Mouse (Mus musculus): Measurements from ENCODE around the gene 2310039H08Rik. TPM values are rescaled to one million over a fixed set of nuclear protein-coding genes. Genes with fewer than 3 reads are reported as not detected.

2310039H08Rik gene
- polyA plus RNA-seq, 1 experiment = 40.9 TPM

GRCm38 (mm10) chr17:46728021-46728420, 44.4 kb upstream of the 2310039H08Rik start:
- Histone ChIP-seq H3K36me3 (ENCODE audit: control insufficient read depth, insufficient read depth) (no peaks in the 10 kb centered on the region), H3K4me3 (ENCODE audit: insufficient read depth, poor library complexity, severe bottlenecking) (no peak overlapping the region), H3K79me3 (ENCODE audit: low read depth) (no peaks in the 10 kb centered on the region), H3ac (ENCODE audit: control insufficient read depth, insufficient read length, low read depth) (no peak overlapping the region), H3K79me2 (ENCODE audit: control insufficient read depth, insufficient read depth) (no peaks in the 10 kb centered on the region), H3K27me3 (ENCODE audit: control insufficient read depth, insufficient read depth, insufficient read length) (no peaks in the 10 kb centered on the region)
- TF ChIP-seq MYOG (IDR thresholded peaks at IDR 0.05; ENCODE audit: control insufficient read depth, extremely low read depth, insufficient read length) (no peak), CTCF (IDR thresholded peaks at IDR 0.05; ENCODE audit: control insufficient read depth, insufficient read depth, insufficient read length) (no peak), CEBPB (IDR thresholded peaks at IDR 0.05; ENCODE audit: low read depth) (no peak), MAX (IDR thresholded peaks at IDR 0.05) (no peak), FOSL1 (IDR thresholded peaks at IDR 0.05; ENCODE audit: insufficient read depth, low read length, poor library complexity, severe bottlenecking) (no peak), MYOD1 (IDR thresholded peaks at IDR 0.05; ENCODE audit: control insufficient read depth, insufficient read length, low read depth) (no peak), USF1 (IDR thresholded peaks at IDR 0.05; ENCODE audit: low read depth) (no peak)

DNA sequence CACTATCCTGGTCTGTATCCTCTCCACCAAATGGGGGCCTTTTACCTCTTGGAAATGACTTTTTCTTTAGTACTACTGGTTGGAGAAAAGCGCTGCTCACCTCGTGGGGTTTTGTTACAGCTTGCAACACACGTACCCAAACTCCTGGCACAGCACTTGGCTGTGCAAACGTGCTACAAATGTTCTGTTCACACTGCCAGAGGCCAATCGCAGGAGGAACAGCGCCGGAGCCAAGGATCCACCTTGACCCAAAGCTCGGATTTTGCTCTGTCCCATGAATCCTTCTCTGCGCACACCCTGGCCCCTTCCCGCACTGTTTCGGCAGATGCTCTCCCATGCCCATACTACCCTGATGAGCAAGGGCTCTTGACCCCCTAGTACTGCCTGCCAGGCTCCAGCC, 43.9 kb upstream of the 2310039H08Rik start:
- TF ChIP-seq MYOD1 (IDR thresholded peaks at IDR 0.05; ENCODE audit: control insufficient read depth, insufficient read length, low read depth) = no peak
- TF ChIP-seq MAX (IDR thresholded peaks at IDR 0.05) = no peak
- no peak for TF ChIP-seq USF1 (IDR thresholded peaks at IDR 0.05; ENCODE audit: low read depth)
- TF ChIP-seq CEBPB (IDR thresholded peaks at IDR 0.05; ENCODE audit: low read depth) = no peak
- no peak for TF ChIP-seq FOSL1 (IDR thresholded peaks at IDR 0.05; ENCODE audit: insufficient read depth, low read length, poor library complexity, severe bottlenecking)
- no peak for TF ChIP-seq MYOG (IDR thresholded peaks at IDR 0.05; ENCODE audit: control insufficient read depth, extremely low read depth, insufficient read length)
- TF ChIP-seq CTCF (IDR thresholded peaks at IDR 0.05; ENCODE audit: control insufficient read depth, insufficient read depth, insufficient read length) = no peak
- no peaks in the 10 kb centered on the region for H3K27me3 ChIP-seq (ENCODE audit: control insufficient read depth, insufficient read depth, insufficient read length)
- no peak overlapping the region for H3ac ChIP-seq (ENCODE audit: control insufficient read depth, insufficient read length, low read depth)
- no peaks in the 10 kb centered on the region for H3K79me3 ChIP-seq (ENCODE audit: low read depth)
- H3K36me3 ChIP-seq (ENCODE audit: control insufficient read depth, insufficient read depth) = no peaks in the 10 kb centered on the region
- no peaks in the 10 kb centered on the region for H3K79me2 ChIP-seq (ENCODE audit: control insufficient read depth, insufficient read depth)
- H3K4me3 ChIP-seq (ENCODE audit: insufficient read depth, poor library complexity, severe bottlenecking) = no peak overlapping the region

GRCm38 (mm10) chr17:46728904-46729318, 43.5 kb upstream of the 2310039H08Rik start, which contains the start of gene Gnmt:
TSS of gene Gnmt (minus strand) at chr17:46729168.
- Histone ChIP-seq H3K4me3 (ENCODE audit: insufficient read depth, poor library complexity, severe bottlenecking) (no peak within 1 kb of the TSS), H3K79me2 (ENCODE audit: control insufficient read depth, insufficient read depth) (no peaks in the 10 kb centered on the region), H3ac (ENCODE audit: control insufficient read depth, insufficient read length, low read depth) (no peak within 1 kb of the TSS), H3K79me3 (ENCODE audit: low read depth) (no peaks in the 10 kb centered on the region), H3K27me3 (ENCODE audit: control insufficient read depth, insufficient read depth, insufficient read length) (no peaks in the 10 kb centered on the region), H3K36me3 (ENCODE audit: control insufficient read depth, insufficient read depth) (no peaks in the 10 kb centered on the region)
- TF ChIP-seq MAX (IDR thresholded peaks at IDR 0.05) (no peak), FOSL1 (IDR thresholded peaks at IDR 0.05; ENCODE audit: insufficient read depth, low read length, poor library complexity, severe bottlenecking) (no peak), CTCF (IDR thresholded peaks at IDR 0.05; ENCODE audit: control insufficient read depth, insufficient read depth, insufficient read length) (no peak), MYOD1 (IDR thresholded peaks at IDR 0.05; ENCODE audit: control insufficient read depth, insufficient read length, low read depth) (no peak), MYOG (IDR thresholded peaks at IDR 0.05; ENCODE audit: control insufficient read depth, extremely low read depth, insufficient read length) (no peak), CEBPB (IDR thresholded peaks at IDR 0.05; ENCODE audit: low read depth) (no peak), USF1 (IDR thresholded peaks at IDR 0.05; ENCODE audit: low read depth) (no peak)

GRCm38 (mm10) chr17:46734055-46734454, 38.4 kb upstream of the 2310039H08Rik start:
- Histone ChIP-seq H3K79me2 (ENCODE audit: control insufficient read depth, insufficient read depth) (no peaks in the 10 kb centered on the region), H3K36me3 (ENCODE audit: control insufficient read depth, insufficient read depth) (peaks cover 8% of the 10 kb centered on the region), H3ac (ENCODE audit: control insufficient read depth, insufficient read length, low read depth) (no peak overlapping the region), H3K27me3 (ENCODE audit: control insufficient read depth, insufficient read depth, insufficient read length) (no peaks in the 10 kb centered on the region), H3K4me3 (ENCODE audit: insufficient read depth, poor library complexity, severe bottlenecking) (no peak overlapping the region), H3K79me3 (ENCODE audit: low read depth) (no peaks in the 10 kb centered on the region)
- TF ChIP-seq MYOD1 (IDR thresholded peaks at IDR 0.05; ENCODE audit: control insufficient read depth, insufficient read length, low read depth) = no peak
- TF ChIP-seq CTCF (IDR thresholded peaks at IDR 0.05; ENCODE audit: control insufficient read depth, insufficient read depth, insufficient read length) = no peak
- TF ChIP-seq FOSL1 (IDR thresholded peaks at IDR 0.05; ENCODE audit: insufficient read depth, low read length, poor library complexity, severe bottlenecking) = no peak
- TF ChIP-seq MAX (IDR thresholded peaks at IDR 0.05) = no peak
- no peak for TF ChIP-seq USF1 (IDR thresholded peaks at IDR 0.05; ENCODE audit: low read depth)
- no peak for TF ChIP-seq MYOG (IDR thresholded peaks at IDR 0.05; ENCODE audit: control insufficient read depth, extremely low read depth, insufficient read length)
- TF ChIP-seq CEBPB (IDR thresholded peaks at IDR 0.05; ENCODE audit: low read depth) = no peak

GRCm38 (mm10) chr17:46735287-46735686, 37.1 kb upstream of the 2310039H08Rik start:
- Histone ChIP-seq H3K79me2 (ENCODE audit: control insufficient read depth, insufficient read depth) (no peaks in the 10 kb centered on the region), H3K27me3 (ENCODE audit: control insufficient read depth, insufficient read depth, insufficient read length) (no peaks in the 10 kb centered on the region), H3K36me3 (ENCODE audit: control insufficient read depth, insufficient read depth) (peaks cover 8% of the 10 kb centered on the region), H3ac (ENCODE audit: control insufficient read depth, insufficient read length, low read depth) (no peak overlapping the region), H3K4me3 (ENCODE audit: insufficient read depth, poor library complexity, severe bottlenecking) (no peak overlapping the region), H3K79me3 (ENCODE audit: low read depth) (no peaks in the 10 kb centered on the region)
- TF ChIP-seq MAX (IDR thresholded peaks at IDR 0.05) (no peak), USF1 (IDR thresholded peaks at IDR 0.05; ENCODE audit: low read depth) (no peak), CTCF (IDR thresholded peaks at IDR 0.05; ENCODE audit: control insufficient read depth, insufficient read depth, insufficient read length) (no peak), CEBPB (IDR thresholded peaks at IDR 0.05; ENCODE audit: low read depth) (no peak), MYOD1 (IDR thresholded peaks at IDR 0.05; ENCODE audit: control insufficient read depth, insufficient read length, low read depth) (no peak), FOSL1 (IDR thresholded peaks at IDR 0.05; ENCODE audit: insufficient read depth, low read length, poor library complexity, severe bottlenecking) (no peak), MYOG (IDR thresholded peaks at IDR 0.05; ENCODE audit: control insufficient read depth, extremely low read depth, insufficient read length) (no peak)
